Mouse (Mus musculus) hindlimb bud, embryonic 11.5 days (tissue): ENCODE measurements around the gene Rhbdf2.
"Not testable (repeated sequence)": the region's sequence is repeated elsewhere in the genome, so short reads cannot be mapped to it uniquely, and the experiment has no call there.

Experiments
- DNase-seq: peaks from one replicate; pipeline ENCODE4 v3.0.0-alpha.2; 2012; ENCODE audit warnings: low read depth, low spot score; ENCODE audit errors: extremely low spot score

Gene Rhbdf2

GRCm38 (mm10) chr11:116626299-116627071, at the start of gene Rhbdf2:
Rhbdf2 (minus strand) TSS chr11:116627019.
- DNase-seq, result no peak

DNA sequence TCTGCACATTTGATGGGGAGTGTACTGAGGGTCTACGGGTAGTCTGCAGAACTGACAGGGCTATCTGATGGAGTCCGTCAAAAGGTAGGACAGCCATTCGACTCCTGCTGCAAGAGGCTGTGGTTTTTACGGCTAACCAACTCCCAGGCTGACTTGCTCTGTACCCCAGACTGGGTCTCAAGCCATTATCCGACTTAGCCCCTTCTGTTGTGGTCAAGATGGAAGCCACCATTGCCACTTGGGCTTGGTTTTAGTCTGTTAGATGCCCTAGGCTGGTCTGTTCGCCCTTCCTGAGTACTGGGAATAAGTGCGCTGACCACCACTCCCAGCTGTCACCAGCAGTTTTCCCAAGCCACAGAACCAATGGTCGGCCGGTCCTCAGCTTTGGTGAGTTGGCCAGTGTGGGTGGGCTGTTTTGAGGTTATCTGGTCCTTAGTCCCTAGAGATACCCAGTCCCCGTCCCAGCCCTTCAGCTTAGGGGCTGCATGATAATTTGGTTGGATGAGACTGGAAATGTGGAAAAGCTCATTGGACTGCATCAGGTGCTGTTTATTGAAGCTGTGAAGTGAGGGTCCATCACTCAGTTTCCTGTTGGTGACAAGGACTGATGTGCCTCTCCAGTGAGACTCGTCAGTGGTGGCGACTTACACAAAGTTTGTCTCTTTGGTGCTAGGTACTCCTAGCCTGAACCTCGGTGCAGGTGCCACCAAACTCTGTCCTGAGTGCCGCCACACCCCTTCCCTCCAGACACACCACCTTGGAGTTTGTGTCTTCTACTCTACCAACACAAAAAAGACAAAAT, 49.6 kb upstream of the Rhbdf2 start:
- no peak for DNase-seq

- DNase-seq, result not testable (repeated sequence)
Measured at GRCm38 (mm10) chr11:116675429-116675828, 48.6 kb upstream of the Rhbdf2 start.

DNA sequence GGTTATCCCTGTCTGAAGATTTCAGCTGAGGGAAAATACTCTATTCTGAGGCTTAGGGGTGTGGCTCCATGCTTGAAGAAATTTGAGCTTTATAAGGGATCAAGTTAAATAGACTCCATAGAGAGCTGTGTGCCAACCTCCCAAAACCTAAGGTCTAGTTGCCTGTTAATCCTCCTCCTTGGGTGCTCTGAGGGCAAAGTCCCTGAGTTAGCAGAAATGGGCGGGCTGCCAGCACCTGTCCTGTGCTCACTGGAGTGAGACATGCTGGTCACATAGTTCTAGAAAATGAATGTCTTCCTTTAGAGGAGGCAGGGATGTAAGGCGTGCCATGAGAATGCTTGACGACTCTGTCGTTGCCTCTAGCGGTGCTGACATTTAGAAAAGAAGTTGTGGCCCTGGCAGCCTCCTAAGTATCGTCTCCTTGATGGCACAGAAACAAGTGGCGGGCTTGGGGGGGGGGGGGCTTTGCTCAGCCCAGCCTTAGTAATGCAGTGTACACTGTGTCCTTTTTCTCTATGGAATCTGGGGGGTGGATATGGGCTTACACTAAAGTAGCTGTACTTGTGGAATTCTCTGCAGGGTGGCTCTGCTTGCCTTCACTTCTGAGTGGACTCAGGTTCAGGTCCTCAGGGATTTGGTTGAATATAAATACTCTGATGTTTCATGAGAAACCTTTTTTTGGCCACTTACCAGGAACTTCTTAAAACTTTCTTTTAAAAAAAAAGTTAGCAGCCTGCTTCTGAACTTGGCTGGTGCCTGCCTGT, 48.0 kb upstream of the Rhbdf2 start:
- DNase-seq, result no peak

- no peak for DNase-seq
Measured at GRCm38 (mm10) chr11:116673410-116673809, 46.6 kb upstream of the Rhbdf2 start.

- no peak for DNase-seq
Measured at GRCm38 (mm10) chr11:116672595-116672994, 45.8 kb upstream of the Rhbdf2 start.

GRCm38 (mm10) chr11:116671845-116672434, 45.1 kb upstream of the Rhbdf2 start:
- no peak for DNase-seq

GRCm38 (mm10) chr11:116671112-116671844, 44.5 kb upstream of the Rhbdf2 start:
- peak; percentile 100 for DNase-seq

GRCm38 (mm10) chr11:116670386-116670785, 43.6 kb upstream of the Rhbdf2 start:
- no peak for DNase-seq

GRCm38 (mm10) chr11:116669787-116670365, 43.1 kb upstream of the Rhbdf2 start:
- no peak for DNase-seq

- no peak for DNase-seq
Measured at GRCm38 (mm10) chr11:116669316-116669715, 42.5 kb upstream of the Rhbdf2 start.

GRCm38 (mm10) chr11:116668839-116669238, 42.0 kb upstream of the Rhbdf2 start:
- DNase-seq, result no peak

GRCm38 (mm10) chr11:116668381-116668825, 41.6 kb upstream of the Rhbdf2 start:
- DNase-seq, result no peak

DNA sequence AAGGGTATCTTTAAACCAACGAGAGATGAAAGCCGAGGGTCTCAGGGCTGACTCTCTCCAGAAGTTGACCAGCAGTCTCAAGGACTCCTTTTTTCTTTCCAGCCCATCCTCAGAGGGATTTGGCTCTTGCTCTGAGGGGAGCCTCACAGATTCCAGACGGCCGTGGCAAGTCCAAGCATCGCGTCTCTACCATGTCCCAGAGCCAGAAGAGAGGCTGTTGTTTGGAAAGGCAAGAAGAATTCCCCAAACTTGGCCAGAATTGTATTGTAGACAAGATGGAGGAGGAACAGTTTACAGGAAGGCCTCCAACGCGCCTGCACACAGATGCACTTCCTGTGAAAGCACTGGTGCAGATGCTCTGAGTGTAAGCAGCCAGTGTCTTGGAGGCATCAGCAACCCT, 41.1 kb upstream of the Rhbdf2 start:
- DNase-seq, result no peak

DNA sequence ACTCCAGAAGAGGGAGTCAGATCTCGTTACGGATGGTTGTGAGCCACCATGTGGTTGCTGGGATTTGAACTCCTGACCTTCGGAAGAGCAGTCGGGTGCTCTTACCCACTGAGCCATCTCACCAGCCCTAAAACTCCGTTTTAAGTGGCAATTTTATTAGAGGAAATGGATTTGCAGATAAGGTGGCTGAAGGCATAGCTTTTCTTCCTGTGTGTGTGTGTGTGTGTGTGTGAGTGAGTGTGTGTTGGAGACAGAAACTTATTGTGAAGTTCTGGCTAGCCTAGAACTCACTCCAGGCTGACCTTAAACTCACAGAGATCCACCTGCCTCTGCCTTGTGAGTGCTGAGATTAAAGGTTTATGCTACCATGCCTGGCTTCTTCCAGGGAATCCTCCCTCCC, 40.2 kb upstream of the Rhbdf2 start:
- not testable (repeated sequence) for DNase-seq

DNA sequence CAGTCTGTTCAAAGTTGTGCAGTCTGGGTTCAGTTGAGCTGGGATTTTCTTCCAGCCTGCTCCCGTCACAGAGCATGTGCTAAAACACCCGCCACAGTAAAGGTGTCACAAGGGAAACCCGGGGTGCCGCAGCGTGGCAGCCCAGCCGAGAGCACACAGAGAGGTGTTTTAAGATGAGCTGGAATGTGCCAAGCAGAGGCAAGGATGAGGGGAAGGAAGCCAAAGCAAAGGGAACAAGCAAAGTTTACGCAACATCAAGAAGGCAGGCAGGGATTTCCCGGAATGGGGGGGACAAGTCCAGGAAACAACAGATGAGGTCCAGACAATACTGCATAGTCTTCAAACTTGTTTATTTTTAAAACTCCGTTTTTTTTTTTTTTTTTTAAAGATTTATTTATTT, 39.7 kb upstream of the Rhbdf2 start:
- no peak for DNase-seq

DNA sequence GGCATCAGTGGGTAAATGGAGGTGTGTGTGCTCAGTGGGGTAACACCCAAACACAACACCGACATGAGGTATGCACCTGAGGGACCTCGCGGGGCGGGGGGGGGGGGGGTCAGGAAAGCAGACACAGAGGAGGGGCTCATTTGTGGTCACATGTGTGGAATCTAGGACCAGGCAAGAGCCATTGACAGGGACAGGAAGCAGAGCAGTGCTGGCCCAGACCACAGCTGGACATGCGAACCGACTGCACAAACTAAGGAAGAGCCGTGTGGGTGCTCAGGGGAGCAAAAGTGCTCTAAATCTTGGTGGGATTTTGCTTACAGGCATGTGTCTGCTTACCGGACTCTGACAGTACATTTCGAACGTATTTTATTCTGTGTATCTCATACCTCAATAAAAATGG, 38.5 kb upstream of the Rhbdf2 start:
- no peak for DNase-seq

DNA sequence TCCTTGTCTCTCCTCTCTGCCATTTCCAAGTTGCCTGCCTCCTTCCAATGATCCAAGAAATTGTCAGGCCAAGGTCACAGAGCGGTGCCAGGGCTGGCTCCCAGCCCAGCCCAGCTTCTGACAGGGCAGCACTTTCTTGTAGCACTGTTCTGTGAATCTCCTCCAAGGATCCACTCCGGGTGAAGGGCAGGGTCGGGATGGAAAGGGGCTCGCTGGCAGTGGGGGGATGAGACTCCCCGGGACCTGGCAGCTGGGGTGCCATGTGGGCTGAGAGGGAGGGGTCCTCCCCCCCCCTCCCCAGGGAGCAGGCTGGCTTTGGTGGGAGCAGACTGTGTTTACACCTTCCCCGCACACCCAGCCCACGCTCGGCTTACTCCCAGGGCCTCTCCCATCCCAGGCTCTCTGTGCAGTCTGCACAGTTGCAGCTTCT, 35.1 kb upstream of the Rhbdf2 start:
- no peak for DNase-seq

DNA sequence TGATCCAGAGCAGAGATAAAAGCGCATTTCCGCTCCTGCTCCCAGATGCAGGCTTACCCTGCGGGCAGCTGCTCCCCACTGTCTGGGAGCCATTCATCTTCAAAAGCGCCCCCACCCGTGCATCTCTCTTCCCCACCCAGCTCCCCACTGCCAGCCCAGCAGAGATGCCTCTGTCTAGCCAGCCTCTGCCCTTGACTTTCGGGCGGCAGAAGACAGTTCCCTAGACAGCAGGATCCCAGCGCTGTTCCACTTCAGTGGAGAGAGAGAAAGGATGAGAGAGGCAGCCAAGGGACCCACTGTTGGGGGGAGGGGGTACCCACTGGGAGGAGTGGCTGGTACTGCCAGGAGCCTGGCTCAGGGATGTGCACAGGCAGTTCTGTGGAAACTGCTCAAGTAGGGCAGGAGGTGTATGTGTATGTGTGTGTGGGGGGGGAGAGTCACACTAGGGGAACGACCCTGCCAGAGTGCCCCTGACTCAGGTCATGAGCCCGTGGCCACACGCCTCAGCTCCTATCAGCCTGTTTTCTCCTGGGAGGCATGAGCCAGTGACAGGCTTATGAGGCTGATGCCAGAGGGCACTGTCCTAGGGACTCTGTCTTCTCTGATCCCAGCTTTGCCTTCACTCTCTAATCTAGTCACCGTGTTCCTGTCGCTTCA, 34.6 kb upstream of the Rhbdf2 start:
- no peak for DNase-seq
